Mouse (Mus musculus) hindbrain, embryonic 13.5 days (tissue): ENCODE measurements around the gene Sh3rf1. TPM values are rescaled to one million over a fixed set of nuclear protein-coding genes. Genes with fewer than 3 reads are reported as not detected.

Experiments used
- ATAC-seq: fragments of 200-750 bp; cut with Nextera tagmentation; 2 replicates; pipeline ENCODE4 v1.8.0; 2017; ENCODE audit warnings: moderate TSS enrichment; ENCODE audit not compliant: low FRiP score
- H3K27ac ChIP-seq: fragments of 300-500 bp; sonication (generic); 2 replicates; pipeline ENCODE4 v1.5.1; 2015; ENCODE audit warnings: inconsistent platforms, mild to moderate bottlenecking, moderate library complexity
- H3K27me3 ChIP-seq: fragments of 300-500 bp; sonication (generic); 2 replicates; pipeline ENCODE4 v1.6.1; 2015; ENCODE audit warnings: mild to moderate bottlenecking, inconsistent platforms
- H3K36me3 ChIP-seq: fragments of 300-500 bp; sonication (generic); 2 replicates; pipeline ENCODE4 v1.6.1; 2015; ENCODE audit warnings: mild to moderate bottlenecking, inconsistent platforms
- H3K4me1 ChIP-seq: fragments of 300-500 bp; sonication (generic); replicated peaks from 2 replicates; pipeline ENCODE4 v1.6.1; 2015; ENCODE audit warnings: inconsistent platforms
- H3K4me2 ChIP-seq: fragments of 300-500 bp; sonication (generic); 2 replicates; pipeline ENCODE4 v1.6.1; 2015; ENCODE audit warnings: inconsistent platforms, mild to moderate bottlenecking, moderate library complexity
- H3K4me3 ChIP-seq: fragments of 300-500 bp; sonication (generic); 2 replicates; pipeline ENCODE4 v1.5.1; 2015; ENCODE audit warnings: mild to moderate bottlenecking, inconsistent platforms
- H3K9ac ChIP-seq: fragments of 300-500 bp; sonication (generic); 2 replicates; pipeline ENCODE4 v1.6.1; 2015; ENCODE audit warnings: mild to moderate bottlenecking, inconsistent platforms
- H3K9me3 ChIP-seq: fragments of 300-500 bp; sonication (generic); 2 replicates; pipeline ENCODE4 v1.6.1; 2016; ENCODE audit warnings: inconsistent platforms
- WGBS: fragments of 180-500 bp; shearing (Covaris S2); methylation state at CpG from one replicate; pipeline ENCODE4 v1.1.7; 2015; 5-methylcytosine and 5-hydroxymethylcytosine counted together
- polyA plus RNA-seq: library from polyadenylated mRNA; unstranded; fragments of >200 nt; fragmentation: Nextera tagmentation; extraction: Ambion mirVana; gene quantifications from 2 replicates; pipeline ENCODE4 v1.2.1, GENCODE M21; 2015

Gene Sh3rf1
- polyA plus RNA-seq, 1 experiment from 2014 or later, result 30.5 TPM

DNA sequence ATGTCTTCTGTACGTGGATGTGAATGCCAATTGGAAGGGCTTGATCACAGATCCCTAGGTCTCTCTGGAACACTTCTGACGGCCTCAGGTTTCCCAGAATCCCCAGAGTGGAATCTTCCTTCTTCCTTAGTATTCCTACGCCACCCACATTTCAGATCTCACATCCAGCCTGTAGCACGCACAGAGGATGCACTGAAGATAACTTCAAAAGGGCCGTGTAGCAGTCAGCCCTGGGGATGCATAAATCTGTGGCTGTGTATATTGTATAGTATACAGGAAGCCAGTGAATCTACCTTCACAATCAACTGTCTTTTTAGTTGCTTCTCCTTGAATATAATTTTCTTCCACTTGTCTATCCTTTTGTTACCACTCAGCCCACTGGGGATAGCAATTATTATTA, 98.1 kb downstream of the Sh3rf1 start:
- WGBS, result 72% methylated on average over 5 of the region's 5 CpGs
- Histone ChIP-seq H3K4me1 (peaks cover 52% of the 10 kb centered on the region), H3K36me3 (no peaks in the 10 kb centered on the region), H3K27me3 (no peaks in the 10 kb centered on the region), H3K9ac (no peak overlapping the region), H3K9me3 (no peaks in the 10 kb centered on the region), H3K27ac (no peak overlapping the region), H3K4me2 (no peak overlapping the region), H3K4me3 (no peak overlapping the region)
- ATAC-seq, result no peak

DNA sequence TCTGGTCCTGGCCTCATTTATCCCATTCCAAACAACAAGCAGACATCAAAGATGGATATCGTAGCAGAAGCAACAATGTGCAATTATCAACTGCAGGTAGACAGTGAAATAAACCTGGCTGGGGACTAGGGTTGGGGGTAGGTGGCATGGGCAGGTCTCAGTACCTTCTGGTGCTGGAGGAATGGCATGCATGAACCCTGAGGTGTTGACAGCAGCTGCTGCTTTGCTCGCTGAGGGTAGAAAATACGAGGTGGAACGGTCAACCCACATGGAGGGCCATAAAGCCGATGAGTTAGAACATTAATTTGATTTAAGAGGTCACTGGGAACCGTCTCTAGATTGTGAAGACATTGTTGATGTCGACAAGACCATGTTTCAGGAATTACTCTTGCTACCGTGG, 98.8 kb downstream of the Sh3rf1 start:
- H3K4me1 ChIP-seq, result peaks cover 48% of the 10 kb centered on the region
- no peak overlapping the region for H3K9ac ChIP-seq
- no peaks in the 10 kb centered on the region for H3K36me3 ChIP-seq
- no peak overlapping the region for H3K4me3 ChIP-seq
- H3K27me3 ChIP-seq, result no peaks in the 10 kb centered on the region
- 67% methylated on average over 8 of the region's 8 CpGs for whole genome bisulfite sequencing
- H3K9me3 ChIP-seq, result no peaks in the 10 kb centered on the region
- no peak overlapping the region for H3K27ac ChIP-seq
- no peak overlapping the region for H3K4me2 ChIP-seq
- ATAC-seq, result no peak

DNA sequence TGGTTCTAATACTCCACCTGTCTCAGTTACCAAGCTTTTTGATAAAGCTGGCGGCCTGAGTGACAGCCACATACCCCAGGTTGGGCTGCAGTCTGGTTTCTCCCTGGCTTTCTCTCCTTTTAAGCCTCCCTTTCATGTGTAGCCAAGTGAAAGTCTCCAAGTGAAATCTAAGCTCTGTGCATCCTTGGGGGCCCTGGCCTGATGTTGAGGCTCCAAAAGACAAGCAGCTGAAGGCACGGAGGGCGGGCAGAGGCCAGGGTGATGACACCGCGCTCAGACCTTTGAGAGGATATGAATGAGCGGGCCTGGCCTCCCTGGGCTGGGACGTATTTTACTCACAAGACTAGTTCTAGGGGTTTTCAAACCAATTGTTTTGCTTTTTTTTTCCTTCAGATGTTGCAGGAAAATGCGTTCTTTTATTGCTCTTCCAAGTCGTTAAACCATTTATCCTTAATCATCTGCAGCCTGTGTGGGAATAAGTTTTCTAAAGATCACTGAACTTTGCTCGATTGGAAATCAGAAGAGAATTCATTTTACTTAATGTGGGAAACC, 100.8 kb downstream of the Sh3rf1 start:
- WGBS, result 11% methylated on average over 10 of the region's 10 CpGs
- Histone ChIP-seq H3K4me1 (peaks cover 43% of the 10 kb centered on the region), H3K4me2 (peak overlapping the region; percentile 26; the same call in 1 of the 2 replicates), H3K27me3 (no peaks in the 10 kb centered on the region), H3K9ac (no peak overlapping the region), H3K27ac (peak overlapping the region; percentile 68), H3K36me3 (0 out of 2 replicates have a peak, but pooled peaks cover 4% of the 10 kb centered on the region), H3K4me3 (no peak overlapping the region), H3K9me3 (no peaks in the 10 kb centered on the region)
- no peak for ATAC-seq

DNA sequence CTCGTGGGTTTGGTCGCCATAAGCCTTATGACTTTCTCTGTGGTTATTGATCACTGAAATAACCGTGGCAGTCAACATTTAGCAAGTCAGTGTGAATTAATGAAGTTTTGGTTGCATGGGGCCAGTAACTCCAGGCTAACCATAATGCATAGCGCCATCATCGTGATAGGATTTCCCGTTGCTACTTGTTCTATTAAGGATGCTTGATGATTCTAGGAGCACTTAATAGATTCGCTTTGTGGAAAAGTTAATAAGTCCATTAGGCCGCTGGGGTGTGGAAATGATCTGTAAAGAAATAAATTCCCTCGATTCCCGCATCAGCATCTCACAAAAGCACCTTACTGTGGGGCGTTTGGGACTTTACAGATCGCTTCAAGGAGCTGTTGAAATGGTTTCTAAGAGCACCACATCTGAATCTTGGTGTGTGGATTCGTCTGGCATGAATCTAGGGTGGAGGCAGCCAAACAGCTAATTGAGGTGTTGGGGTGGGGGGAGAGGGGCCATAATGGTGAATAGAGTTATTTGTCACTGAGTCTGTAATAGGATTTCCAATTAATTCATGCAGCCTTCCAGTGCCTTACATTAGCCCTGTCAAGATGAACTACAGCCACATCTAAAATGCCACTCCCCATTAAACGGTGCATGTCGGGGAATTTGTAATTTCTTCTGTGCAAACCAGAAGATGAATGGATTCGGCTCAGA, 101.5 kb downstream of the Sh3rf1 start:
- H3K27me3 ChIP-seq, result no peaks in the 10 kb centered on the region
- H3K9ac ChIP-seq, result no peak overlapping the region
- H3K4me2 ChIP-seq, result peak overlapping the region; percentile 26
- H3K4me1 ChIP-seq, result peaks cover 43% of the 10 kb centered on the region
- no peak overlapping the region for H3K4me3 ChIP-seq
- 27% methylated on average over 16 of the region's 16 CpGs for WGBS
- no peaks in the 10 kb centered on the region for H3K9me3 ChIP-seq
- peak overlapping the region; percentile 68 for H3K27ac ChIP-seq
- H3K36me3 ChIP-seq, result peaks cover 6% of the 10 kb centered on the region; the same call in 1 of the 2 replicates
- ATAC-seq, result peak; percentile 79

DNA sequence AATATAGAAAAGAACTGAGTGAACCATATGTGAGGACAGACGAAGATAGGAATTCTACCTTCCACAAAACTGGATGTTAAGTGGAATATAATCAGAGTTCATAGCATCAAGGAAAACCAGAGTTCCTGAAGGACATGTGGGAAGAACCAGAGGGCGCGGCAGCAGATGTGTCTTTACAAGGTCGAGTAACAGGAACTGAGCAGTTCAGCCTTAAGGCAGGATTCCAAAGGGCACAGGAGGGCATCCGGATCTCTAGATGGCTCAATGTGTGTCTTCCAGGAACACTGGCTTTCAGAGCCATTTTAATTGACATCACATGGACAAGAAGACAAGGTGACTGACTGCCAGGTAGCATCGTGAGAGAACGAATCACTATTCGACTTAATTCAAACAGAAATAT, 102.6 kb downstream of the Sh3rf1 start:
- 92% methylated on average over 8 of the region's 8 CpGs for WGBS
- ATAC-seq, result no peak
- H3K4me3 ChIP-seq, result no peak overlapping the region
- peaks cover 39% of the 10 kb centered on the region for H3K4me1 ChIP-seq
- H3K9me3 ChIP-seq, result no peaks in the 10 kb centered on the region
- no peak overlapping the region for H3K4me2 ChIP-seq
- H3K36me3 ChIP-seq, result peaks cover 6% of the 10 kb centered on the region
- no peak overlapping the region for H3K9ac ChIP-seq
- H3K27ac ChIP-seq, result peak overlapping the region; percentile 68; the same call in 1 of the 2 replicates
- no peaks in the 10 kb centered on the region for H3K27me3 ChIP-seq

DNA sequence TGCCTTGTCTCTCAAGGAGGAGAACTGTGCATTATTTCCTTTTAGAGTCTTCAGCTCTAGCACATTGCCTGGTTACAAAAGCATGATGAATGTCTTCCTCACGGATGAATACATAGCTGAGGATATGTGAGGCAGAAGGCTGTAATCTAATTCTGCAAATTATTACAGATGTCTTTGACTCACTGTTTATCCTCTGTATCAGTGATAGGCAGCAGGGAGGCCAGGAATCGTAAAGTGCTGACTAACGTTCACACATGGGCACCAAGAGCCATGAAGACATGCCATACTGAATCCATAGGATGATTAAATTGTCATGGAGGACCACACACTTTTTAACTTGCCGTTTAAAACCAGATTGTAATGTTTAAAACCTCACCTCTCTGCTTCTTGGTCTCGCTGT, 103.7 kb downstream of the Sh3rf1 start:
- Histone ChIP-seq H3K27me3 (no peaks in the 10 kb centered on the region), H3K4me2 (no peak overlapping the region), H3K4me3 (no peak overlapping the region), H3K9ac (no peak overlapping the region), H3K36me3 (peaks cover 6% of the 10 kb centered on the region), H3K4me1 (peaks cover 34% of the 10 kb centered on the region), H3K27ac (no peak overlapping the region), H3K9me3 (no peaks in the 10 kb centered on the region)
- WGBS, result 84% methylated on average over 5 of the region's 5 CpGs
- ATAC-seq, result no peak

DNA sequence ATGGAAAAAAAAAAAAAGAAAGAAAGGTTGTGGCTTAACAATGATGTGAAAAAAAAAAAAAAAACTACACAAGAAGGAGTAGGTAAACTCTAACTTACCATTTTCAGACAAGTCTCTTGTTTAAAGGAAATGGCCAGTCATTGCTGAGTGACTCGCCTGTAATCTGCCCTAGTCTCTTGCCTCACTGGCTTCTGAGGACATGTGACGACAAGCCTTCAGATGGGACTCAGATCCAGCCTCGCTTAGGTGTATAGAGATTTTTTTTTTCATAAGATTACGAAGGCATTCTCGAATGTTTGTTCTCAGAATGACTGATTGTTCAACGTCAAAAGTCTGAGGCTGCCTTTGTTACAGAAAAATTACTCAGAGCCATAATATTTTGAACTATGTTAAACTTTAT, 116.0 kb downstream of the Sh3rf1 start:
- H3K27me3 ChIP-seq, result no peaks in the 10 kb centered on the region
- H3K4me2 ChIP-seq, result no peak overlapping the region
- WGBS, result 85% methylated on average over 6 of the region's 6 CpGs
- no peaks in the 10 kb centered on the region for H3K9me3 ChIP-seq
- no peak overlapping the region for H3K9ac ChIP-seq
- H3K27ac ChIP-seq, result no peak overlapping the region
- peaks cover 16% of the 10 kb centered on the region for H3K4me1 ChIP-seq
- no peak overlapping the region for H3K4me3 ChIP-seq
- no peak for ATAC-seq
- 0 out of 2 replicates have a peak, but pooled peaks cover 3% of the 10 kb centered on the region for H3K36me3 ChIP-seq

DNA sequence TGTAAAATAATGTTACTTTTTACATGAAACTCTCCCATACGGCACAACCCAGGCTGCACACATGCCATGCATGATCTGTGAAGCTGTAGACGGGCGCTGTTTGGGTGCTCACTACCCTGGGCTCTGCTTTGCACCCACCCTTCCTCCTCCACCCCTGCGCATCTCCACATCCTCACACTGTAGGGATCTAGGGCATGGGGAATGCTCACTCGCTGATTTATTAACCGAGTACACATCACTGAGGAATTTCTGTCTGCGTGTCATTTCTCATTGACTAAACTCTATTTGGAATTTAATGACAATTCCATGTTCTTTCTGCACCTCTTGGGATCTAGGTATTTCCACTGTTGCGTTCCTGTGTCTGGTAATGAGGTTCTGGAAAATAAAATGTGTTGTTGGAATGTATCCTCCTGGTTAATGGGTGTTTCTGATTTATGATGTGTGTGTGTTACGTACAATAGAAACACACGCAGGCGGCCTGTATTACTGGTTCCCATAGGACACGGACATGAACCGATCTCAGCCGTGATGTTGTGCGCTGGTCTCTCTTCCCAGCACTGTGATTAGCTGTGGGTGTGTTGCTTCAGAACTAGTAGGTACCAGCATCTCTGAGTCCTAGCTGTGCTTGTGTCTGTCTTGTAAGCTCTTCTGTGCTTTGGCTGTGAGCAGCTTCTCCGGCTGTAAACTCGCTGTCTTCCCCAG, 116.8 kb downstream of the Sh3rf1 start:
- H3K27me3 ChIP-seq, result no peaks in the 10 kb centered on the region
- peaks cover 16% of the 10 kb centered on the region for H3K4me1 ChIP-seq
- H3K9me3 ChIP-seq, result no peaks in the 10 kb centered on the region
- H3K9ac ChIP-seq, result peak overlapping the region; percentile 46; the same call in 1 of the 2 replicates
- H3K4me2 ChIP-seq, result peak overlapping the region; percentile 25; the same call in 1 of the 2 replicates
- H3K27ac ChIP-seq, result peak overlapping the region; percentile 69
- peak; percentile 56 for ATAC-seq
- H3K4me3 ChIP-seq, result no peak overlapping the region
- H3K36me3 ChIP-seq, result 0 out of 2 replicates have a peak, but pooled peaks cover 3% of the 10 kb centered on the region
- 67% methylated on average over 17 of the region's 17 CpGs for whole genome bisulfite sequencing

DNA sequence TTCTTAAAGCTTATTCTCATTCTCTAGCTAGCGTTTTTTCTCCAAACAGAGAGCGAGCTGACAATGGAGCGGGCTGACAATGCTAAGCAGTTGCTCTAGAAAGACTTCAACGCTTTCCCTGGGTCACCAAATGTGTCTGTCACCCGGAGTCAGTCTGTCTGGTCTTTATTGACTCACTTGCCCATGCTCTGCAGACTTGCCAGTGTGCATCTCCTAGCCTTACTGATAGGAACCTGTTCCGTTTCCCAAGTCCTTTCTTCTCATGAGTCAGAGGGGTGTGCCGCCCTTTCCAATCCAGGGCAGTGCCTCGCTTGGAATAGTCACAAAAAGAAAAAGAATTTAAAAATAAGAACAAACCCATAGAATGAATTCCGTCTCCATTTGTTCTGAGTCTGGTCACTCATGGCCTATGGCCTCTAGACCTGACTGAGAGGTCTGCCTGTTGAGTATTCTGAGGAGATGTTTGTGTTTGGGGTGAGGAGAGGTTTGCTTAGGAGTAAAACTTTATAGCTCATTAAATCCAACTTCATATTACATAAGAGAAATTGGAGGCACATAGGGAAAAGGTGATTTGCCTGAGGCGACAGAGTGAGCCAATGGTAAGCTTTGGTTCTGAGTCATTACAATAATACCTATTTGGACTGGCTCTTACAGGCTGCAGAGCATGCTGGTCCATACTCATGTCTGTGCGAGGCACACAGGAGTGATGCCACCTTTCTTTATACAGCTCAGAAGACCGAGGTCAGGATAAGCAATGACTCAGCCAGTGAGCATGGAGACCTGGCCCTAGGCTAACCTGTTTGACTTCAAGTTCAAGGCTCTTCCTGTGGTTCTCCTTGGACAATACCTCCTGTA, 118.1 kb downstream of the Sh3rf1 start:
- 62% methylated on average over 12 of the region's 12 CpGs for WGBS
- Histone ChIP-seq H3K4me1 (peaks cover 16% of the 10 kb centered on the region), H3K9ac (no peak overlapping the region), H3K4me3 (no peak overlapping the region), H3K36me3 (no peaks in the 10 kb centered on the region), H3K4me2 (no peak overlapping the region; the same call in 1 of the 2 replicates), H3K27me3 (no peaks in the 10 kb centered on the region), H3K27ac (0 out of 2 replicates have a peak overlapping the region, but pooled peaks have one; percentile 18), H3K9me3 (no peaks in the 10 kb centered on the region)
- peak; percentile 50; the same call in 1 of the 2 replicates for ATAC-seq

DNA sequence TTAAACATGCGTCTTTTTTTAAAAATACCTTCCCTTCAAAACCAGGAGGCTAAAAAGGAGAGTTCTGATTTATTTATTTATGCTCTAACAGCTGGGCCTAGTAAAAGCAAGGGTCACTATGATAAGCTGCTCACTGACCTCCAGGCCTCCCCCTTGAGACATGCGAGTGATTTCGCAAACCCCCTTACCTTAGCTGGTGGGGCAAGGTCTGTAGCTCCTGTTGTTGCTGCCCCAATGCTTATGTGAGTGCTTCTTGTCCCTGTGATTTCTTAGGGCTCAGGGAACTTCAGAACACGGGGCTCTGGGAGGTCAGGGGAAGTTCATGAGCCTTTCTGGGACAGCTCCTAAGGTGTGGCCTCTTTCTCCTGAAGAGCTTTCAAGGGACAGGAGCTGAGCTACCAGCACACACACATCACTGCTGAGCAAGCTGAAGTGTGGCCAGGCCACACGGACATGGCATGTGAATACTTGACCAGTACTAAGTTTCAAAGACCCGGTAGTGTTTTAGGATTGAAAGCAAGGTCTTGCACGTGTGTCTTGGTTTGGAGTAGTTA, 118.9 kb downstream of the Sh3rf1 start:
- H3K9me3 ChIP-seq, result no peaks in the 10 kb centered on the region
- no peak overlapping the region for H3K4me3 ChIP-seq
- H3K27me3 ChIP-seq, result no peaks in the 10 kb centered on the region
- no peak overlapping the region for H3K9ac ChIP-seq
- peaks cover 17% of the 10 kb centered on the region for H3K4me1 ChIP-seq
- ATAC-seq, result no peak
- WGBS, result 77% methylated on average over 7 of the region's 7 CpGs
- H3K27ac ChIP-seq, result no peak overlapping the region
- no peaks in the 10 kb centered on the region for H3K36me3 ChIP-seq
- H3K4me2 ChIP-seq, result no peak overlapping the region

DNA sequence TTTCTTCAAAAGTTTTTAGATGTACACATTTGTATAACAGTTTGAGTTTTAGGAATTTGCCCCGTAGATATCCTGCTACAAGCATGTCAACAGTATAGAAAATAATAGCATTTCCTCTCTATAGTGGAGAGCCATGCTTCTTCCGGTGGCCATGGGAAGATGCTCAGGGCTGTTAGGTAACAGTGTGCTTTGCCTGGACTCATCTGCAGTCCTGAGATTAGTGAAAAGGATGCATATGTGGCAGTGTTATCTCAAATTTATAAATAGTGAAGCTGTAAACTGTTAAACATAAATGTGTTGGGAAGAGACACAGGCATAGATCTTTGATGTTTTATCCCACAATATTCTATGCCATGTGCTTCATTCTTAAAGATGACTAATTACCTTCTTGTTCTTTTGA, 120.8 kb downstream of the Sh3rf1 start:
- no peak for ATAC-seq
- Histone ChIP-seq H3K4me3 (no peak overlapping the region), H3K9me3 (no peaks in the 10 kb centered on the region), H3K27me3 (no peaks in the 10 kb centered on the region), H3K36me3 (peaks cover 3% of the 10 kb centered on the region), H3K4me1 (peaks cover 33% of the 10 kb centered on the region), H3K27ac (no peak overlapping the region), H3K4me2 (no peak overlapping the region), H3K9ac (no peak overlapping the region)
- WGBS, result 90% methylated on average over 2 of the region's 2 CpGs
